Mouse (Mus musculus): ENCODE measurements around the gene Gm7030. TPM values are rescaled to one million over a fixed set of nuclear protein-coding genes. Genes with fewer than 3 reads are reported as not detected.
"Not testable (repeated sequence)": the region's sequence is repeated elsewhere in the genome, so short reads cannot be mapped to it uniquely, and the experiment has no call there.

The Gm7030 gene
- polyA plus RNA-seq, 1 experiment from 2014 or later, result not detected

- peak; percentile 57 for ATAC-seq (ENCODE audit: low FRiP score)
- Histone ChIP-seq H3K4me2 (peak overlapping the region; percentile 33), H3K27me3 (ENCODE audit: control insufficient read depth, insufficient read depth, low read length) (peaks cover 22% of the 10 kb centered on the region), H3K4me1 (ENCODE audit: control insufficient read depth, insufficient read depth, low read length) (peaks cover 4% of the 10 kb centered on the region), H3K36me3 (ENCODE audit: control insufficient read depth, insufficient read depth, low read length) (no peaks in the 10 kb centered on the region), H3K4me3 (ENCODE audit: low read depth, low read length) (peak overlapping the region; percentile 26; the same call in 1 of the 2 replicates), H3K9me3 (ENCODE audit: control insufficient read depth, low read length) (no peaks in the 10 kb centered on the region), H3K27ac (ENCODE audit: low read depth, low read length) (no peak overlapping the region), H3K9ac (ENCODE audit: low read length) (peak overlapping the region; percentile 9; the same call in 1 of the 2 replicates)
- peak; percentile 94 for DNase-seq (ENCODE audit: low spot score, missing footprints)
- WGBS, result 3% methylated on average over 78 of the region's 78 CpGs
Observed at GRCm38 (mm10) chr17:36145111-36145860, 16.1 kb upstream of the Gm7030 start.

- H3K4me2 ChIP-seq; H3K4me1 ChIP-seq (ENCODE audit: control insufficient read depth, insufficient read depth, low read length); ATAC-seq (ENCODE audit: low FRiP score); H3K36me3 ChIP-seq (ENCODE audit: control insufficient read depth, insufficient read depth, low read length); H3K9me3 ChIP-seq (ENCODE audit: control insufficient read depth, low read length); H3K4me3 ChIP-seq (ENCODE audit: low read depth, low read length); H3K9ac ChIP-seq (ENCODE audit: low read length); H3K27ac ChIP-seq (ENCODE audit: low read depth, low read length); DNase-seq (ENCODE audit: low spot score, missing footprints); H3K27me3 ChIP-seq (ENCODE audit: control insufficient read depth, insufficient read depth, low read length): not testable (repeated sequence)
- 77% methylated on average over 1 of the region's 1 CpGs for WGBS
Observed at GRCm38 (mm10) chr17:36136299-36136848, 7.1 kb upstream of the Gm7030 start.

GRCm38 (mm10) chr17:36135421-36136231, 6.4 kb upstream of the Gm7030 start:
- H3K36me3 ChIP-seq (ENCODE audit: control insufficient read depth, insufficient read depth, low read length); H3K4me2 ChIP-seq; H3K9me3 ChIP-seq (ENCODE audit: control insufficient read depth, low read length); ATAC-seq (ENCODE audit: low FRiP score); H3K9ac ChIP-seq (ENCODE audit: low read length); H3K27me3 ChIP-seq (ENCODE audit: control insufficient read depth, insufficient read depth, low read length); H3K27ac ChIP-seq (ENCODE audit: low read depth, low read length); H3K4me3 ChIP-seq (ENCODE audit: low read depth, low read length); H3K4me1 ChIP-seq (ENCODE audit: control insufficient read depth, insufficient read depth, low read length); DNase-seq (ENCODE audit: low spot score, missing footprints): not testable (repeated sequence)

- WGBS, result 66% methylated on average over 5 of the region's 5 CpGs
Observed at GRCm38 (mm10) chr17:36131516-36132265, 2.5 kb upstream of the Gm7030 start.

GRCm38 (mm10) chr17:36128525-36128924, 700 bp downstream of the Gm7030 start:
- not testable (repeated sequence) for H3K27ac ChIP-seq (ENCODE audit: low read depth, low read length); H3K27me3 ChIP-seq (ENCODE audit: control insufficient read depth, insufficient read depth, low read length); H3K4me3 ChIP-seq (ENCODE audit: low read depth, low read length); H3K4me2 ChIP-seq; ATAC-seq (ENCODE audit: low FRiP score); H3K9me3 ChIP-seq (ENCODE audit: control insufficient read depth, low read length); H3K9ac ChIP-seq (ENCODE audit: low read length); H3K4me1 ChIP-seq (ENCODE audit: control insufficient read depth, insufficient read depth, low read length); DNase-seq (ENCODE audit: low spot score, missing footprints); H3K36me3 ChIP-seq (ENCODE audit: control insufficient read depth, insufficient read depth, low read length)
- WGBS, result 66% methylated on average over 10 of the region's 13 CpGs

More at GRCm38 (mm10) chr17:36131516-36132265, 2.5 kb upstream of the Gm7030 start:
- Histone ChIP-seq H3K4me2 (no peak overlapping the region), H3K4me1 (ENCODE audit: control insufficient read depth, insufficient read depth, low read length) (no peaks in the 10 kb centered on the region), H3K9me3 (ENCODE audit: control insufficient read depth, low read length) (no peaks in the 10 kb centered on the region), H3K27ac (ENCODE audit: low read depth, low read length) (no peak overlapping the region), H3K9ac (ENCODE audit: low read length) (no peak overlapping the region), H3K27me3 (ENCODE audit: control insufficient read depth, insufficient read depth, low read length) (no peaks in the 10 kb centered on the region), H3K36me3 (ENCODE audit: control insufficient read depth, insufficient read depth, low read length) (no peaks in the 10 kb centered on the region), H3K4me3 (ENCODE audit: low read depth, low read length) (no peak overlapping the region)
- DNase-seq (ENCODE audit: low spot score, missing footprints) (no peak), ATAC-seq (ENCODE audit: low FRiP score) (no peak)

- not testable (repeated sequence) for H3K27ac ChIP-seq (ENCODE audit: low read depth, low read length); DNase-seq (ENCODE audit: low spot score, missing footprints); H3K4me1 ChIP-seq (ENCODE audit: control insufficient read depth, insufficient read depth, low read length); H3K4me2 ChIP-seq; ATAC-seq (ENCODE audit: low FRiP score); H3K4me3 ChIP-seq (ENCODE audit: low read depth, low read length); H3K27me3 ChIP-seq (ENCODE audit: control insufficient read depth, insufficient read depth, low read length); H3K36me3 ChIP-seq (ENCODE audit: control insufficient read depth, insufficient read depth, low read length); H3K9ac ChIP-seq (ENCODE audit: low read length); H3K9me3 ChIP-seq (ENCODE audit: control insufficient read depth, low read length)
- WGBS, result 76% methylated on average over 3 of the region's 3 CpGs
Observed at GRCm38 (mm10) chr17:36124111-36124510, 5.1 kb downstream of the Gm7030 start.

DNA sequence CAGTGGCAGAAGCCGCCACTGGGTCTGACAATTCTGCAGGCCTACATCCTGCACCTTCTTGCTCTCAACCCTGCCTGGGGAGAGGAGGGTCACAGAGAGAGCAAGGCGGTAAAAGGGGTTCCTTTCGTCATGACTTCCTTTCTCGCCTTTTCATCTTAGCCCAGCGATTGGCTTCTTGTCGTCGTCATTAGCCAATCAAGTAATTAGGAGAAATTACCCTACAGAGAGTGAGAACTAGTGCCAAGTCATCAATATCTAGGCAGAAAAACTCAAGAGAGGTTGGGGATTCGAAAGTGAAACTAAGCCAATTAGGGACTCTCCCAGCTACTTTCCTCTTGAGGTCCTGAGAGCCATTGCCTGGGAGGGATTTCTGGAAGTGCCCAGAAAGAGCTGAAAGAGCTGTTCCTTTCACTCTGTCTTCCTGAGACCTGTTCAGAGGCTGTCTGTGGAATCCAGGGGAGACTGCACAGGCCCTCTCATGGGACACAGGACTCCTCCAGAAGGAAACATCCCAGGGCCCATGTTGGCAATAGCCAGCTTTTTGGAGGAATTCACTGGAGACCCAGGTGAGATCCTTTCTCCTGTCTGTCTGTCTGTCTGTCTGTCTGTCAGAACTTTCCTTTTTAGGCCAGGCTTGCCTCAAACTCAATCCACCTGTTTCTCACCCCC, 7.7 kb downstream of the Gm7030 start, which contains the start of gene Gm19684:
Gene Gm19684, plus strand, starts transcription at position 327 of the 669 bp plus-strand sequence.
- WGBS, result 6% methylated on average over 8 of the region's 8 CpGs

DNA sequence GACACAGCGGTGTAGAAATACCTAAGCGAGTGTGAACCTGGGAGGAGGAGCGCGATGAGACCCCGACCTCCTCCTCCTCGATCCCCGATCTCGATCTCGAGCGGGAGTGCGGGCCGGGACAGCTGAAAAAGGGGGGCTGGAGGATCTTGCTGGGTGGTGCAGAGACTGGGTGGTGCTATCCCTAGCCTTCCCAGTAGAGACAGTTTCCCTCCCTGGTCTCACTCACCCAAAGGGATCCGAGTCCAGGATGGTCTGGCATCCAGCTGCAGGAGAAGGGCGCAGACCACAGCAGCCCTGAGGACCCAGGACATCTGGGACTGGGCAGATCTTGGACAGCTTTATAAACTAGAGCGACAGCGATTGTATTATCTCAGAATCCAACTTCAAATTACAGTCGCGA, 8.4 kb downstream of the Gm7030 start:
- not testable (repeated sequence) for H3K4me2 ChIP-seq; H3K4me1 ChIP-seq (ENCODE audit: control insufficient read depth, insufficient read depth, low read length); DNase-seq (ENCODE audit: low spot score, missing footprints); H3K9ac ChIP-seq (ENCODE audit: low read length); H3K27ac ChIP-seq (ENCODE audit: low read depth, low read length); H3K36me3 ChIP-seq (ENCODE audit: control insufficient read depth, insufficient read depth, low read length); H3K4me3 ChIP-seq (ENCODE audit: low read depth, low read length); H3K27me3 ChIP-seq (ENCODE audit: control insufficient read depth, insufficient read depth, low read length); H3K9me3 ChIP-seq (ENCODE audit: control insufficient read depth, low read length)
- peak; percentile 33; the same call in 1 of the 2 replicates for ATAC-seq (ENCODE audit: low FRiP score)
- WGBS, result 24% methylated on average over 18 of the region's 18 CpGs

More for the DNA sequence above, 7.7 kb downstream of the Gm7030 start, which contains the start of gene Gm19684:
- H3K4me1 ChIP-seq (ENCODE audit: control insufficient read depth, insufficient read depth, low read length); ATAC-seq (ENCODE audit: low FRiP score); H3K36me3 ChIP-seq (ENCODE audit: control insufficient read depth, insufficient read depth, low read length); H3K4me3 ChIP-seq (ENCODE audit: low read depth, low read length); H3K4me2 ChIP-seq; H3K27me3 ChIP-seq (ENCODE audit: control insufficient read depth, insufficient read depth, low read length); H3K9me3 ChIP-seq (ENCODE audit: control insufficient read depth, low read length); H3K9ac ChIP-seq (ENCODE audit: low read length); H3K27ac ChIP-seq (ENCODE audit: low read depth, low read length); DNase-seq (ENCODE audit: low spot score, missing footprints): not testable (repeated sequence)

Measured in midbrain, embryonic 11.5 days (tissue).